ENCODE assay signal across 23 mouse cellular contexts in genomic region chr16:28335025-28335424, GRCm38 (mm10).
"Had no signal": no experiment of that assay in that cellular context is flagged by ENCODE, and none has a peak within 500 bp of the region (broad histone marks: within the 10 kb centered on the region; RNA-seq: fewer than 3 reads in every experiment).

No protein-coding gene starts in this region.

- DNase-seq: forebrain, postnatal 0 days; gastrocnemius, postnatal 14 days; gastrocnemius, postnatal 36 days; heart, adult 11 months; heart, adult 2 months; heart, postnatal 14 days; heart, postnatal 36 days; kidney, adult 18-20 months; kidney, adult 8-10 months; kidney, postnatal 10 days; kidney, postnatal 25 days; kidney, postnatal 4 days; liver had no signal

- ATAC-seq: forebrain, postnatal 0 days; hindbrain, postnatal 0 days had no signal

- H3K4me3 ChIP-seq: heart, adult 2 months; heart, embryonic 13.5 days; heart, embryonic 15.5 days; hindbrain, embryonic 13.5 days; hindbrain, embryonic 15.5 days; layer of hippocampus, adult 2 months; left cerebral cortex, adult 2 months; limb, embryonic 10.5 days; limb, embryonic 12.5 days had no signal

- H3K4me2 ChIP-seq: heart, embryonic 11.5 days; heart, embryonic 13.5 days; heart, embryonic 15.5 days; hindbrain, embryonic 13.5 days; hindbrain, embryonic 15.5 days; limb, embryonic 12.5 days had no signal

- H3K9ac ChIP-seq: forebrain, postnatal 0 days; heart, embryonic 13.5 days; heart, embryonic 15.5 days; hindbrain, embryonic 13.5 days; hindbrain, embryonic 15.5 days; limb, embryonic 12.5 days had no signal

- H3K9me3 ChIP-seq: heart, embryonic 13.5 days; heart, embryonic 15.5 days; hindbrain, embryonic 13.5 days; hindbrain, embryonic 15.5 days; limb, embryonic 10.5 days; limb, embryonic 12.5 days had no signal

- H3K27me3 ChIP-seq: heart, embryonic 13.5 days; heart, embryonic 15.5 days; hindbrain, embryonic 13.5 days; hindbrain, embryonic 15.5 days; limb, embryonic 12.5 days had no signal

- H3K4me1 ChIP-seq: heart, embryonic 13.5 days; heart, embryonic 15.5 days; hindbrain, embryonic 13.5 days; hindbrain, embryonic 15.5 days; limb, embryonic 10.5 days; limb, embryonic 12.5 days had no signal

- H3K27ac ChIP-seq: heart, adult 2 months; heart, embryonic 13.5 days; heart, embryonic 15.5 days; hindbrain, embryonic 13.5 days; hindbrain, embryonic 15.5 days; hindbrain, postnatal 0 days; layer of hippocampus, adult 2 months; left cerebral cortex, adult 2 months; limb, embryonic 10.5 days; limb, embryonic 12.5 days had no signal

- H3K36me3 ChIP-seq: heart, embryonic 13.5 days; heart, embryonic 15.5 days; hindbrain, embryonic 13.5 days; hindbrain, embryonic 15.5 days; limb, embryonic 10.5 days; limb, embryonic 12.5 days had no signal
